9 mouse cellular contexts compared by ENCODE assay signal in genomic region chr2:72752624-72753176, GRCm38 (mm10).
DNase-seq lines count a peak whose midpoint lies in the region; ATAC-seq and TF ChIP-seq lines count a peak whose summit lies in the region.
"Had no signal": no experiment of that assay in that cellular context is flagged by ENCODE, and none has a peak within 500 bp of the region (broad histone marks: within the 10 kb centered on the region; RNA-seq: fewer than 3 reads in every experiment).

No protein-coding gene starts in this region.

- DNase-seq in kidney, postnatal 4 days, result peak; percentile 13 to 22
- DNase-seq in kidney, adult 18-20 months, result no peak
- peak; percentile 21 for DNase-seq in adipocyte (ENCODE audit: low spot score)
- peak; percentile 65 to 80 for DNase-seq in heart, adult 9 months (ENCODE audit: low spot score in 2 of 2)
- DNase-seq in liver, postnatal 0 days, result peak; percentile 41
- DNase-seq in left cerebral cortex, adult 18-20 months (ENCODE audit: low spot score in 2 of 2), result no peak
- DNase-seq in hindbrain, embryonic 11.5 days (ENCODE audit: low spot score), result no peak
- no peak for DNase-seq in frontal cortex, adult 2 months (ENCODE audit: extremely low spot score in 1 of 2, low spot score in 1 of 2)

- H3K9ac ChIP-seq in liver, postnatal 0 days (replicated peaks), result no peak overlapping the region
- H3K9ac ChIP-seq in hindbrain, embryonic 11.5 days (ENCODE audit: low read depth, low read length), result no peak overlapping the region
- H3K9ac ChIP-seq: liver, embryonic 15.5 days had no signal

- no peak overlapping the region for H3K4me3 ChIP-seq in liver, postnatal 0 days (ENCODE audit: low read depth, low read length)
- no peak overlapping the region for H3K4me3 ChIP-seq in hindbrain, embryonic 11.5 days (ENCODE audit: low read depth, low read length)
- H3K4me3 ChIP-seq: liver, embryonic 15.5 days had no signal

- 36% methylated on average over 4 of the region's 4 CpGs for WGBS in liver, postnatal 0 days (ENCODE audit: insufficient replicate concordance)
- 76% methylated on average over 4 of the region's 4 CpGs for WGBS in hindbrain, embryonic 11.5 days

- no peaks in the 10 kb centered on the region for H3K27me3 ChIP-seq in liver, postnatal 0 days (ENCODE audit: insufficient read depth, low read length)
- no peaks in the 10 kb centered on the region for H3K27me3 ChIP-seq in hindbrain, embryonic 11.5 days (ENCODE audit: control insufficient read depth, insufficient read depth, low read length)
- H3K27me3 ChIP-seq: liver, embryonic 15.5 days had no signal

- H3K4me1 ChIP-seq in liver, postnatal 0 days (ENCODE audit: insufficient read depth), result peaks cover 13% of the 10 kb centered on the region
- H3K4me1 ChIP-seq in hindbrain, embryonic 11.5 days (replicated peaks; ENCODE audit: control insufficient read depth, insufficient read depth, low read length), result no peaks in the 10 kb centered on the region

- H3K9me3 ChIP-seq in liver, postnatal 0 days (ENCODE audit: low read length), result peaks cover 5% of the 10 kb centered on the region; the same call in 1 of the 2 replicates
- H3K9me3 ChIP-seq in hindbrain, embryonic 11.5 days (ENCODE audit: control insufficient read depth, low read length), result no peaks in the 10 kb centered on the region
- H3K9me3 ChIP-seq: liver, embryonic 15.5 days had no signal

- H3K4me2 ChIP-seq in liver, postnatal 0 days (ENCODE audit: low read depth, low read length), result no peak overlapping the region
- H3K4me2 ChIP-seq in hindbrain, embryonic 11.5 days (replicated peaks; ENCODE audit: low read depth, low read length), result no peak overlapping the region
- H3K4me2 ChIP-seq: liver, embryonic 15.5 days had no signal

- TF ChIP-seq CTCF in liver, postnatal 0 days (IDR thresholded peaks at IDR 0.05; ENCODE audit: low read depth), result no peak

- H3K36me3 ChIP-seq in liver, postnatal 0 days (replicated peaks; ENCODE audit: insufficient read depth, low read length), result no peaks in the 10 kb centered on the region
- H3K36me3 ChIP-seq in hindbrain, embryonic 11.5 days (ENCODE audit: control insufficient read depth, insufficient read depth, low read length), result no peaks in the 10 kb centered on the region
- H3K36me3 ChIP-seq: liver, embryonic 15.5 days had no signal

- peak; percentile 89 for TF ChIP-seq EP300 in liver, postnatal 0 days (IDR thresholded peaks at IDR 0.05; ENCODE audit: low read depth)

- ATAC-seq in liver, postnatal 0 days, result peak; percentile 72
- ATAC-seq in hindbrain, embryonic 11.5 days (ENCODE audit: low FRiP score), result no peak

- H3K27ac ChIP-seq in liver, postnatal 0 days (ENCODE audit: low read depth), result peak overlapping the region; percentile 49
- no peak overlapping the region for H3K27ac ChIP-seq in hindbrain, embryonic 11.5 days (ENCODE audit: low read depth, low read length)
- H3K27ac ChIP-seq: liver, embryonic 15.5 days had no signal

Comparison
In these comparisons a context has a peak if more than half of its experiments do, and no peak if none do; other contexts are left out.
1. DNase-seq: peak in kidney, postnatal 4 days (2 of 2), adipocyte (single experiment), heart, adult 9 months (2 of 2) and liver, postnatal 0 days (single experiment); none in kidney, adult 18-20 months (single experiment), left cerebral cortex, adult 18-20 months (0 of 2), hindbrain, embryonic 11.5 days (single experiment) and frontal cortex, adult 2 months (0 of 2).